Mouse (Mus musculus): ENCODE measurements at regions not wholly inside any gene's neighbourhood (a gene's known extent, or its start where the extent isn't known, plus 50 kb on each side); places are given as distances from the start of the nearest gene placed in this dataset.
A peak's percentile ranks its signal among the peaks of the same experiment; 100 is the strongest.

DNA sequence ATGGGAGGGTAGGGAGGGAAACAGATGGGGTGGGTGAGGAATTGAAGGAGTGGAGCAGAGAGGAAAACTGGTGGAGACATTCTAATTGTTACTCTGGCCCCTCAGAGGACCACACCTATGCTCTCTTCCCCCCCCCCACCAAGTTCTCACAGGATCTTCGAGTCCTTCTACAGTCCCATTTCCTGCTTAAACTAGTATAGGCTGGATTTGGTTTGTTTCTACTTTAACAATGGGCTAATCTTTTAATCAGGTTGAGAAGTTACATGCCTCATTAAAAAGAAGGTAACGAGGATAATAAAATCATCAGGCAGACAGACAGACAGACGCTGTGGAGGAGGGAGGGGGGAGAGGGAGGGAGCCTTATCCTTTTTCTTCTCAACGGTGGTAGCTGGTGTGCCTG is 167.7 kb upstream of the Prok2 start:
- DNase-seq (ENCODE audit: low spot score) = no peak

DNA sequence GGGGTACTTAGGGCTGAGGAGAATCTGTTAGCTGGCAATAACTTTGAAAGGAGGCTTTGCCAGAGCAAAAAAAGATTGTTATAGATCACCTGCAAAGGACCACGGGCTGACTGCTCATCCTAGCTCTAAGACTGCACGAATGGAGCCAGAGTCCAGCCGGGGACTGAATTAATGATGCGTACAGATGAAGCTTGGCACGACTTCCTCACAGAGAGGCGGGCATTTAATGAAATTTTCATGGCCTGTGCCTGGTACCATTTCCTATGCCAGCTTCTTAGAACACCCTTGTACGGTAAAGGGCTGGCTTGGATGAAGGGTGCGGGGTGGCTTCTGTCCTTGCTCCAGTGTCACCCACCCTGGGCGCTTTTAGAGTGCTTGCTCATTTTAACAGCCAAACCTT is 166.0 kb upstream of the Prok2 start:
- DNase-seq (ENCODE audit: low spot score) = no peak

DNA sequence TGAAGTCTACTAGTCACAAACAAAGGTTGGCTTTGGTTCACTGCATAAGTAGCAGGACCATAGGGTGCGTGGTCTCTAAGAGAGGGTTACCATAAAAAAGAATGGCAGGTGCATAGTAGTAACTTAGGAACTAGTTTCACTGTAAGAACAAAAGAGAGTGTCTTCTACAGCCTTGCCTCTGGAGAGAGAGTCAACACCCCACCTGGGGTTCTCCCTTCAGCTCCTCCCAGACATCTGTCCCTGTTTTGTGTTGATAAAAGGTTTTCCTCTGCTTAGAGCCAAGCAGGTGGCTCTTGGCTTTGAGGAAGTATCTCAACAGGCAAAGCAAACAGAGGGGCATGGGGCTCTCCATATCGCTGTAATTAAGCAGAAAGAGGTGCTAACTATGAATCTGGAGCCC is 165.6 kb upstream of the Prok2 start:
- DNase-seq (ENCODE audit: low spot score) = no peak

DNA sequence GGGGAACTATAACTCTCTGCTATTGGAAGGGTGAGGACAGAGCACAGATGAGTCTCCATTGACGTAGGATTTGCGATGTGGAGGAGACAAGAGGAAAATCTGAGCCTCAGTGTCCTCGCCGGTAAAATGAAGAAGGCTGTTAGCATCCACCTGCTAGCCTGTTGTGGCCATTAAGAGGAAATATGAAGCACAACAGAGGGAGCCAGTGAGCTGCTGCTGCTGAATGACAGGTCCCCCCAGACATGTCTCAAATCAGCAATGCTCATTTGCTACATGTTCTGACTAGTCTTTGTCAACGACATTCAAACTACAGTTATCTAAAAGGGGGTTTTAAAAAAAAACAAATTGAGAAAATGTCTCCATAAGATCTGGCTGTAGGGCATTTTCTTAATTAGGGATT is 164.6 kb upstream of the Prok2 start:
- DNase-seq (ENCODE audit: low spot score) = no peak

GRCm38 (mm10) chr6:99889055-99889454 is 162.9 kb upstream of the Prok2 start:
- DNase-seq (ENCODE audit: low spot score) = no peak

DNA sequence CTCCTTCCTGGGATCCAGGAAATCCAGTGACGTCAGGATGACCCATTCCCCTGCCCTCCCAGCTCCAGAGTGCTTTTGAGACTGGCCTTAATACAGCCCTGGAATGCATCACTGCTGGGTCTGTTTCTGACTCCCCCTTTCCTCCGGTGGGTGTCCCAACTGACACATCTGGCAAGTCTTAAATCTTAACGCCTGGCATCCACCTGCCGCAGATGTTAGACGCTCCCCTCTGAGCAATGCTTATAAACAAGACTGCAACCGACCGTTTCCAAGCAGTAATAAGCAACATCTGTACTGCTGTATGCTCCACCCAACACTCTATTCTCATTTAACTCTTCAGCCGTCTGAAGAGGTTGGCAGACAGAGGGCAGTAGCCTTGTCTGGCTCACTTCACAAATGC is 161.7 kb upstream of the Prok2 start:
- no peak for DNase-seq (ENCODE audit: low spot score)

GRCm38 (mm10) chr6:99884755-99885154 is 158.6 kb upstream of the Prok2 start:
- no peak for DNase-seq (ENCODE audit: low spot score)

DNA sequence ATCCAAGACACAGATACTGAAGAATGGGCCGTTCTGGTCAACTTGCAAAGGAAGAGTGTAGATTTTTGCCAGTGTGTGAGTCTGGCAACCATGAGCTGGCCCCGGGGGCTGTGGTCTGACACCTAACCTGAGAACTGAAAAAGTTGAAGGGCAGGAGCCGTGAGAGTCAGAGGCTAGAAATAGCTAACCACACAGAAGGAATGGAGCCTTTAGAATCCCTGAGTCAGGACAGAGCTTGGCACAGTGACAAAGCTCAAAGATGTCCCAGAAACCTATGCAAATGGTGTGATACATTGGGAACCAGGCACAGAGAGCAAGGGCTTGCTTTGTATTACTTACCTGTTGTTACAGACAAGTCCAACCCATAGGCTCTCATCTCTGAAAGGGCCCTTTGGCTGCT is 157.9 kb upstream of the Prok2 start:
- no peak for DNase-seq (ENCODE audit: low spot score)

DNA sequence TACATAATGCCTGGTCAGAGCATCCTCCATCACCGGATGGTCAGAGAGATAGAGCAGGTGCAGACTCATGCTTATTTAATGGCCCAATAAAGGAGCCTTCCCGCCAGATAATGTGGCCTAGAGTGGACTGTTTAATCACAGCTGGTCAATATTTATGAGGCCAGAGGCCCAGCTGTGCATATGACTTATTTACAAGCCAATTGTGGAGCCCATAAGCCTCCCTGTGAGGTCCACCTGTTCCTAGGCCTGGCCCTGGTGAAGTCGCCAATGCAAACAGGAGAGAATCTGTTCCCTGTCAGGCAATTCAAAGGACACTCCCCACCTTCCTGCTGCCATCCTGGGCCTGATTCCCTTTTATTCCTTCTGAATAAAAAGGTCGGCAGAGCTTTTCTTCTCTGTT is 155.4 kb upstream of the Prok2 start:
- no peak for DNase-seq (ENCODE audit: low spot score)

DNA sequence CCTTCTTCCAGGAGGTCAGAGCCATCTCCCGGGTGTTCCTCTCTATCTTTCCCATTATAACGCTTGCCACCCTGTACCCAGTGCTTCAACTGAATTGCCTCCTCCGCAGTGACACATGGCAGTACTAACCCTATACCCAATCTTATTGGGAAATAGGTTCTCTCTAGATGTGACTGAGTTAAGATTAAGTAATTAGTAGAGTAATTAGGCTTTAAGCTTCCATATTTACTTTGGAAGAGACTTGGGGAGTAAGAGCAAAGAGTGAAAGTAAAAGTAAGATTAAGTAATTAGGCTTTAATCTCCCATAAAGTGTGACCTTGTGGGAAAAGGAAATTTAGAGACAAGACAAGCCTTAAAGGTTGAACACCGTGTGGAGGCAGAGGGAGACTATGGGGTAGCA is 148.7 kb upstream of the Prok2 start:
- no peak for DNase-seq (ENCODE audit: low spot score)

DNA sequence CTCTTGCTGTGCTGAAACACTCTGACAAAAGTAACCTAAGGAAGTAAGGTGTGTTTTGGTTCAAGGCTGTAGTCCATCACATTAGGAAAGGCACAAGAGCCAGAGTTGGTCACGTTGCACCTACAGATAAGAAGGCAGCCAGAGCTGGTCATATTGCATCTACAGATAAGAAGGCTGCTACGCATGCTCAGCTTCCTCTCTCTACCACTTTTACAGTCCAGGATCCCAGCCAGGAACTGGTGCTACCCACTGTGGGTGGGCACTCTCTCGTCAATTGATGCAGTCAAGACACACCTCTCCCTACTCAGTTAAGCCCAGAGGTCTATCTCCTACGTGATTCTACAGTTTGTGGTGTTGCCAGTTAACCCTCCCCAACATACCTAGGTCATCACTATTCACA is 147.8 kb upstream of the Prok2 start:
- no peak for DNase-seq (ENCODE audit: low spot score)

- no peak for DNase-seq (ENCODE audit: low spot score)
Measured at GRCm38 (mm10) chr6:99866061-99866460, 139.9 kb upstream of the Prok2 start.

DNA sequence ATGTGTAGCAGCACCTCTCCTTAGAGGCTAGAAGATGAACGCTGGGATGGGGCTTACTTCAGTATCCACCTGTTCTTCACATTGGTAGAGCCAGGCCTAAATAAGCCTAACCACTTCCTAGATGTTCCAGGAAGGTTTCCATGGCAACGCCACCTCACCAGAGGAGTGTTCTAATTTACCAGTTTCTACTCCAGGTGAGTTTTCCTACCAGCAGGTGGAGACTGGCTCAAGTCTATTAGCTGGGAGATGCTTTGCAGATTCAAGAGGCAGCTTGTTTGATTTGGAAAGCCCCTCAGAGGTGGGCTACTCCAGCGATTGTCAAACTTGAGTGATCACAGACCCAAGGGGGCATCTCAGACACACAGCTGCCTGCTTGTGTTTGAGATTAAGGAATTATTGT is 138.8 kb upstream of the Prok2 start:
- DNase-seq (ENCODE audit: low spot score) = peak; percentile 26

DNA sequence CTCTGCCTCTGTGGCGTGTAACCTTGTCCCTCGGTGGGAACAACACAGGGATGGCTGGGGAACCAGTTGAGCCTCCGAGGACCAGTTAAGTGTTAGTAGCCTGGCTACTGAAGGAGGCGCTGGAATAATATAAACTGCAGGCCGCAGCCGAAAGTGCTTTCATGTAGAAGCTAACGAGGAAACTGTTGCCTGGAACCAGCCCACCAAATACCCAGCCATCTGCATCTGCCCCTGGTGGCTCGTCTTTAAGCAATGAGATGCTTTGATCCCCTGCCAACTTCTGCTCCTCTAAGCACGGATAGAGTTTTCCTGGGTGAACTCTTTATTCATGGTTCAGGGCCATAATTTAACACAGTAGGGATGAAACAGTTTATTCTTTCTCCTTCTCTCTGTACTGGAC is 137.2 kb upstream of the Prok2 start:
- no peak for DNase-seq (ENCODE audit: low spot score)

DNA sequence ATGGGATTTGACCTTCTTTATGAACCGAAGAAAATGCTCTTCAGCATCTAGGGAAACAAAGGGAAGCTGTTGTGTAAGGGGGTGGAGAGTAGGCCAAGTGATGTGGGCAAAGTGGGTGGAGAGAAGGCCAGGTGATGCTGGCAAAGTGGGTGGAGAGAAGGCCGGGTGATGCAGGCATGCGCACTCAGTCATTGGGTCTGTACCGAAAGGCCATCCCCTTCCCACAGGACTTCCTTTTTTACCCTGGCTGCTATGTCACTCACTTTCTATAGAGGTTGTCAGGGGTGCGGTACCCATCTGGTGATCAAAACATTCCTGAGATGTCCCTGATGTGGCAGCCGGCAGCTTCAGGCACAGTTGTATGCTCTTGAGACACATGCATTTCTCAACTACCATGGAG is 131.2 kb upstream of the Prok2 start:
- no peak for DNase-seq (ENCODE audit: low spot score)

GRCm38 (mm10) chr6:99853716-99854115 is 127.5 kb upstream of the Prok2 start:
- DNase-seq (ENCODE audit: low spot score) = no peak

DNA sequence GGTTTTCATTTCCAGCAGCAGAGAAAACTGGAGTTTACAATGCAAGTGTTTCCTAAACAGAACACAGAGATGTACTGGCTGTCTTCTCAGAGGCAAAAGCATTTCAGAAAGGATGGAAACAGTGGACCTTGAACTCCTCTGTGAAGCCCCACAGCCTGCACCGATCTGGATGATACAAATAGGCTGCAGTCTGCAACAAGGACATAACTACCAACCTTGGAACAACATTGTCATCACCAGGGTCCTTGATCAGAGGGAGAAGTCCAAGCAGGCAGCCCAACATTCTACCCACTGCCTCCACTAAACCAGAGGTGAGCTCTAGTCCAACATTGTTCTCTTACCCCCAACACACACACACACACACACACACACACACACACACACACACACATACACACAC is 124.5 kb upstream of the Prok2 start:
- no peak for DNase-seq (ENCODE audit: low spot score)

DNA sequence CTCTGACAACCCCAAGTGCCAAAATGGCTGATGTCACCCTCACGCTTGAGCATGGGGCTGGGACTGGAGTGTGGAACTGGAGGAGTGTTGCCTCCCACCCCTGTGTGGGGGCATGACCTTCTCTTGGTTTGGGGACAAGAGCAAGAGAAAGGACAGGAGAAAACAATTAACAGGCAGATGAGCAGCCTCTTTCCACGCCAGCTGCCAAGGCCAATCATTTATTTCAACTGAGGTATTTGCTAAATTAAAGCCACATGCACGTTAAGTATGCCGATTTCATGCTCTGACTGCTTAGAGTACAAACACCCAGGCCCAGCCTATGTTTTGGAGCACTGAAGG is 119.3 kb upstream of the Prok2 start:
- no peak for DNase-seq (ENCODE audit: low spot score)

GRCm38 (mm10) chr6:99844775-99845507 is 118.7 kb upstream of the Prok2 start:
- no peak for DNase-seq (ENCODE audit: low spot score)

GRCm38 (mm10) chr6:99843507-99843906 is 117.3 kb upstream of the Prok2 start:
- DNase-seq (ENCODE audit: low spot score) = no peak

DNA sequence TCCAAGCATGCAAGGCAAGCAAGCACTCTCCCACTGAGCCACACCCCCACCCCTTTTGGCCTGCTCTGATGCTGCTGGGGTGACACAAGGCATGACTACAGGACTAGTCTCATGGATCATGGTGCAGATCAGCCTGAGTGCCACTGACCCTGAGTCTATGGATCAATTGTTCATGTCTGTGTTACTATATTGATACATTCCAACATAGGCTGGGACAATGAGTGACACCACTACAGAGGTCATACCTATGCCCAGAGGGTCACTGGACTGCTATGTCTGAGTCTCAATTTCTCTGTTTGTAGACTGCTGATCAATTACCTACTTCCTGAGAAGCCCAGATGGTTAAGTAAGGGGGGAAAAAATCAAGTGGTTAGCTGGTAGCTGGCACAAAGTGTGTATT is 116.5 kb upstream of the Prok2 start:
- DNase-seq (ENCODE audit: low spot score) = no peak

- DNase-seq (ENCODE audit: low spot score) = no peak
Measured at GRCm38 (mm10) chr6:99840823-99841222, 114.6 kb upstream of the Prok2 start.

DNA sequence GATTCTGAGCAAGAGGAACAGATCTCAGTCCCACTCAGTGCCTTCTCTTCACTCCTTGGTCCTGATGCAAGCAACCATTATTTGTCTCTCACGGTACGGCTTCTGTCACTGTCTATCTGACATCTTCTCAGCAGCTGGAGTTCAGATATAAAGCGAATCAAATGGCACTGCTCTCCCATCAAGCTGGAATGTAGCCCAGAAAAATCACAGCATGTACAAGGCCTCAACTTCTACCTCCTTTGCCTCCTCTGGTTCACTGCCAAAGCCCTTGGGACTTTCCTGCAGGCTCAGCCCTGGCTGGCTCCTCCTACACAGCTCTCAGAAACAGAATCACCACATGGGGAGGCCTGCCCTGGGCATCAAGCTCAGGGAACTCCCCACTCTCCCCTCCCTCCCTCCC is 107.1 kb upstream of the Prok2 start:
- DNase-seq (ENCODE audit: low spot score) = no peak

- no peak for DNase-seq (ENCODE audit: low spot score)
Measured at GRCm38 (mm10) chr6:99827625-99828024, 101.4 kb upstream of the Prok2 start.

DNA sequence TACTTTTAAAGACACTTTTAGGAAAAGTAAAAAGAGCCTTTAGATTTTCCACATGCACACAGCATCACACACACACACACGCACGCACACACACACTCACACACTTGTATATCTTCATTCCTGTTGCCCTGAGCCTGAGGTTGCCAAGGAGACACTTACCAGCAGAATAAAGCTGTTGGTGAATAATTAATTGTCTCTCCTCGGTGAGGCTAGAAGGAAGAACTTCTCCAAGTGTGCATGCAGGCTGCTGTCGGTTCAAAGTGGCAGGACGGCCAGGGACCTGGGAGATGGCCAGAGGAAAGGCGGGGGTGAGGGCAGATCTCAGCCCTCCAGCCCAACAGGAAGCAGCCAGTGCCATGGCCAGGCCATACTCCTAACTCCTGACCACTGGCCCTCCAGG is 98.6 kb upstream of the Prok2 start:
- DNase-seq (ENCODE audit: low spot score) = no peak

All from layer of hippocampus, adult 9-10 months (tissue).